Mouse (Mus musculus): Measurements from ENCODE around the gene Tent4b. TPM values are rescaled to one million over a fixed set of nuclear protein-coding genes. Genes with fewer than 3 reads are reported as not detected.
A peak's percentile ranks its signal among the peaks of the same experiment; 100 is the strongest.

Tent4b gene
- polyA plus RNA-seq, 1 experiment from 2014 or later, result 11.9 TPM

DNA sequence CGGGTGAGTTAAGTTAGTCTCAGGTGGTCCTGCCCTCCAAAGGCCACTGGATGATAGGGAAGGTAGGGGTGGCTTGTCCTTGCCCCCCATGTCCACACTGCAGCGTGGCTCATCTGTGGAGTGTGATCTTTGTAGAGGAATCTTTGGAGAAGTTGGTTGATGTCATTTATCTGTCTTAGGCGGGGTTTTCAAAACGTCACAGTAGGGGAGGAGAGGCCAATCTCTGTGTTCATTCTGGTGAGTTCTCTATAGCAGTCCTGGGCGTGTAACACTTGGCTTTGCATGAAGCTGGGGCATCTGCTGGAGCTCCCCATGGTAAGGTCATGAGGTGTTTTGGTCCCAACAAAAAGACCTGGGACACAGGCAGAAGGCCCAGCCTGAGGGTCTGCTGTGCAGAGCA is 75.1 kb downstream of the Tent4b start:
- H3K4me1 ChIP-seq (ENCODE audit: control insufficient read depth, insufficient read depth, low read length), result peaks cover 7% of the 10 kb centered on the region; the same call in 1 of the 2 replicates
- H3K27me3 ChIP-seq (ENCODE audit: control insufficient read depth, insufficient read depth, low read length), result peaks cover 13% of the 10 kb centered on the region; the same call in 1 of the 2 replicates
- no peak overlapping the region for H3K4me2 ChIP-seq (ENCODE audit: low read depth, severe bottlenecking)
- no peaks in the 10 kb centered on the region for H3K36me3 ChIP-seq (ENCODE audit: control insufficient read depth, insufficient read depth, low read length)
- H3K9me3 ChIP-seq (ENCODE audit: control insufficient read depth, low read length), result no peaks in the 10 kb centered on the region
- ATAC-seq (ENCODE audit: insufficient number of reproducible peaks, low FRiP score, low TSS enrichment, low read depth), result no peak
- no peak overlapping the region for H3K27ac ChIP-seq (replicated peaks; ENCODE audit: low read depth, low read length)
- no peak overlapping the region for H3K4me3 ChIP-seq (ENCODE audit: low read depth, low read length)
- no peak overlapping the region for H3K9ac ChIP-seq (ENCODE audit: low read length)
- WGBS, result 91% methylated on average over 5 of the region's 5 CpGs
- DNase-seq (ENCODE audit: low spot score), result no peak

DNA sequence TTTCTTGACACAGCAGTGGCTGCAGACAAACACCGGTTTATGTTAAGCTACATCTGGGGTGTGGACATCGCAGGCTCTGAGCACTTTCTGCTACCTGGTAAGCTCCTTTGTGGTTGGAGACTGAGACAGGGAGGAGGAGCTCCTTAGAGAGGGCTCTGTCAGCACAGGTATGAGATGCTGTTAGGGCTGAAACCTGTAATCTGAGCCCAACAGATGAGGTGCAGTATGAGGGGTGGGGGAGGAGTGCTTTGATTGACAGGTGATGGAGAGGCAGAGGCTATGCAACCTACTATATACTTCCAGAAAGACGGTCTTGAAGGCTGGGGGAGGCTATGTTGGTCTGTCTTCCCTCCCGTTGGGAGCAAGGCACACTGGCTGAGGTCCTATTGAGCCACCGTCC is 80.2 kb downstream of the Tent4b start:
- Histone ChIP-seq H3K27ac (replicated peaks; ENCODE audit: low read depth, low read length) (no peak overlapping the region), H3K27me3 (ENCODE audit: control insufficient read depth, insufficient read depth, low read length) (0 out of 2 replicates have a peak, but pooled peaks cover 4% of the 10 kb centered on the region), H3K4me2 (ENCODE audit: low read depth, severe bottlenecking) (no peak overlapping the region), H3K4me3 (ENCODE audit: low read depth, low read length) (no peak overlapping the region), H3K9me3 (ENCODE audit: control insufficient read depth, low read length) (no peaks in the 10 kb centered on the region), H3K36me3 (ENCODE audit: control insufficient read depth, insufficient read depth, low read length) (no peaks in the 10 kb centered on the region), H3K9ac (ENCODE audit: low read length) (no peak overlapping the region), H3K4me1 (ENCODE audit: control insufficient read depth, insufficient read depth, low read length) (0 out of 2 replicates have a peak, but pooled peaks cover 10% of the 10 kb centered on the region)
- DNase-seq (ENCODE audit: low spot score) (no peak), ATAC-seq (ENCODE audit: insufficient number of reproducible peaks, low FRiP score, low TSS enrichment, low read depth) (no peak)
- WGBS, result 52% methylated on average over 5 of the region's 5 CpGs

DNA sequence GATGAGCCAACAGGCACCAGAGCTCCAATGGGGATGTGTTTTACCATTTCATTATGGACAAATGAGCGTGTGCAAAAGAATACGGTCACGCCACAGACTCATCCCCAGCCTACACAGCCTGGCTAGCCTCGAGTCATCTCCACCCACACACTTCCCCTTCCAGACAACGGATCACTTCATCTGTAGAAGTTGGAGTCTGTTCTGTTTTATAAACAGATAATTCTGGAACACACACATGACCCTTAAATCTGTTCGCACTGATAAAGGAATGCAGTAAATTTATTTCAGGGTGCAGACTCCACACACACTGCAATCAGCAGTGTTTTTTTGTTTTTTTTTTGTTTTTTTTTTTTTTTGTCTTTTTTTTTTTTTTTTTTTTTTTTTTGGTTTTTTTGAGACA is 80.7 kb downstream of the Tent4b start:
- ATAC-seq (ENCODE audit: insufficient number of reproducible peaks, low FRiP score, low TSS enrichment, low read depth) (no peak), DNase-seq (ENCODE audit: low spot score) (no peak)
- Histone ChIP-seq H3K4me1 (ENCODE audit: control insufficient read depth, insufficient read depth, low read length) (0 out of 2 replicates have a peak, but pooled peaks cover 10% of the 10 kb centered on the region), H3K4me2 (ENCODE audit: low read depth, severe bottlenecking) (no peak overlapping the region), H3K9ac (ENCODE audit: low read length) (no peak overlapping the region), H3K9me3 (ENCODE audit: control insufficient read depth, low read length) (no peaks in the 10 kb centered on the region), H3K36me3 (ENCODE audit: control insufficient read depth, insufficient read depth, low read length) (no peaks in the 10 kb centered on the region), H3K27me3 (ENCODE audit: control insufficient read depth, insufficient read depth, low read length) (0 out of 2 replicates have a peak, but pooled peaks cover 1% of the 10 kb centered on the region), H3K27ac (replicated peaks; ENCODE audit: low read depth, low read length) (no peak overlapping the region), H3K4me3 (ENCODE audit: low read depth, low read length) (no peak overlapping the region)
- 76% methylated on average over 6 of the region's 6 CpGs for WGBS

DNA sequence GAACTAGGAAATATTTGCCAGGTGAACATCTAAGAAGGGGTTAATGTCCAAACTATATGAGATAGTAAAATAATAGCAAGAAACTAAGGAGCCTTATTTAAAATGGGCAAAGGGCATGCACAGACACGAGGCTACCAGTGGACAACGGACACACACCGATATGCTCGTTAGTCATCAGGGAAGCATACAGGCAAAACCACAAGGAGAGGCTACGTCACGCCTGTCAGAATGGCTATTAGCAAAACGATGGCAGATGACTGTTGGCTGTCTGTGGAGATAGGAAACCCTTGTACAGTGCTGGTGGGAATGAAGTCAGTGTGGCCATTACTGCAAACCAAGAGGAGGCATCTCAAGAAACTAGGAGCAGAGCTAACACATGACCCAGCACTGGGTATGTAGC is 81.9 kb downstream of the Tent4b start:
- Histone ChIP-seq H3K36me3 (ENCODE audit: control insufficient read depth, insufficient read depth, low read length) (no peaks in the 10 kb centered on the region), H3K27me3 (ENCODE audit: control insufficient read depth, insufficient read depth, low read length) (no peaks in the 10 kb centered on the region), H3K9me3 (ENCODE audit: control insufficient read depth, low read length) (no peaks in the 10 kb centered on the region), H3K4me2 (ENCODE audit: low read depth, severe bottlenecking) (no peak overlapping the region), H3K4me3 (ENCODE audit: low read depth, low read length) (no peak overlapping the region), H3K4me1 (ENCODE audit: control insufficient read depth, insufficient read depth, low read length) (0 out of 2 replicates have a peak, but pooled peaks cover 14% of the 10 kb centered on the region), H3K27ac (replicated peaks; ENCODE audit: low read depth, low read length) (no peak overlapping the region), H3K9ac (ENCODE audit: low read length) (no peak overlapping the region)
- WGBS, result 76% methylated on average over 7 of the region's 7 CpGs
- no peak for DNase-seq (ENCODE audit: low spot score)
- ATAC-seq (ENCODE audit: insufficient number of reproducible peaks, low FRiP score, low TSS enrichment, low read depth), result no peak

DNA sequence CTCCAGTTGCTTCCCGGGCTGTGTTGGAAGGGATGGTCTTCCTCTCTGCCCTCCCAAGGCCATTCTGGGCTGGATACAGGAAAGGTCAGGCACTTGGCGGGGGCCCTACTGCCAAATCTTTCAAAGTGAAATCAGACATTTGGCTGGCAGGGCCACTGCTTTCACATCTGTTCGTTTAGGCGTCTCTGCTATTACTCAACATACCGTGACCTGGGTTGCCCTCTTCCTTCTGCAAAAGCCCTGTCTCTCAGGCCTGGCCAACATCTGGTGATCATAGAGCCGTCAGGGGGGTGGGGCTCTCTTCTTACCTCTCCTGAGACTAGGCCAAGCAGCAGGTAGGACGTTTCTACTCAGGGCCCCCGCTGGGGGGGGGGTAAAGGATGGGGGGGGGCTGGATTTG is 83.7 kb downstream of the Tent4b start:
- DNase-seq (ENCODE audit: low spot score) (peak; percentile 75), ATAC-seq (ENCODE audit: insufficient number of reproducible peaks, low FRiP score, low TSS enrichment, low read depth) (no peak)
- H3K36me3 ChIP-seq (ENCODE audit: control insufficient read depth, insufficient read depth, low read length), result no peaks in the 10 kb centered on the region
- no peaks in the 10 kb centered on the region for H3K27me3 ChIP-seq (ENCODE audit: control insufficient read depth, insufficient read depth, low read length)
- no peak overlapping the region for H3K9ac ChIP-seq (ENCODE audit: low read length)
- 10% methylated on average over 8 of the region's 8 CpGs for WGBS
- 0 out of 2 replicates have a peak, but pooled peaks cover 14% of the 10 kb centered on the region for H3K4me1 ChIP-seq (ENCODE audit: control insufficient read depth, insufficient read depth, low read length)
- H3K9me3 ChIP-seq (ENCODE audit: control insufficient read depth, low read length), result no peaks in the 10 kb centered on the region
- H3K27ac ChIP-seq (replicated peaks; ENCODE audit: low read depth, low read length), result no peak overlapping the region
- H3K4me3 ChIP-seq (ENCODE audit: low read depth, low read length), result no peak overlapping the region
- H3K4me2 ChIP-seq (ENCODE audit: low read depth, severe bottlenecking), result no peak overlapping the region

DNA sequence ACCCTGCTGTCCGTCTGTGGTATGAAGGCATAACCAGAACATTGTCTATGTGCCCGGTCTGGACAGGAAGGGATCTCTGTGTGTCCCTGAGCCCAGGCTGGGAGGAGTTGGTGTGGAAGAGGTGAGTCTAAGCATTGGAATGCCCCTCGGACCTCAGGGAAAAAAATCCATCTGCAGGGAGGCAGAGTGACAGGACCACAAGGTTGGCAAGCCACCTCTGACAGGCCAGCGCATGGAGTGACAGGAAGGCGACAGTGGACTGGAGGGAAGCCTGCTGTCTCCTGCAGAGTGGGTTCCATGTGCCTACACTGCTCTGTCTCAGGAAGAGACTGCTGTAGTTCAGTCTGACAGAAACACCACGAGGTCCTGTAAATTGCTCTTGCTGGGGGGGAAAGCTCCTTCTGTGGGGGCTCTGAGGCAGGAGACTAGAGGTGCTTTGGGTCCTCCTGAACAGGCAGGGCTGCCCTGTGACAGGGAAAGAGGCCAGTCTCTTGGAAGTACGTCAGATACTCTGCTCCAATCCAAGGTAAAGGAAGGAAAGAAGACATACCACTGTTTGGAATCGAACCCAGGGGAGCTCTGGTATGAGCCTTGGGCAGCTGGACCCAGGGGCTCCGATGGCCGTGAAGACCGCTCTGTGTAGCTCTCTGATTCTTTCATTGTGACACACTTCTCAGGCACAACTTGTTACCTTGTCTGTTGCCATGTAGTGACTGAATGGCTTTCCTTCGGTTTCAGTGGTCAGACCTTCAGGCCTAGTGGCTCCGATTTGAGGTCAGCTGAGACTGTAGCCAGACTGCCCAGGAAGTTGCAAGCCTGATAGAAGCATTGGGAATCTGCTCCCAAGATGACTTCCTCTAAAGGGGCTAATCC is 84.5 kb downstream of the Tent4b start:
- no peak for ATAC-seq (ENCODE audit: insufficient number of reproducible peaks, low FRiP score, low TSS enrichment, low read depth)
- Histone ChIP-seq H3K27me3 (ENCODE audit: control insufficient read depth, insufficient read depth, low read length) (no peaks in the 10 kb centered on the region), H3K27ac (replicated peaks; ENCODE audit: low read depth, low read length) (no peak overlapping the region), H3K4me1 (ENCODE audit: control insufficient read depth, insufficient read depth, low read length) (peaks cover 15% of the 10 kb centered on the region; the same call in 1 of the 2 replicates), H3K36me3 (ENCODE audit: control insufficient read depth, insufficient read depth, low read length) (no peaks in the 10 kb centered on the region), H3K9ac (ENCODE audit: low read length) (no peak overlapping the region), H3K4me2 (ENCODE audit: low read depth, severe bottlenecking) (no peak overlapping the region), H3K9me3 (ENCODE audit: control insufficient read depth, low read length) (no peaks in the 10 kb centered on the region), H3K4me3 (ENCODE audit: low read depth, low read length) (no peak overlapping the region)
- 71% methylated on average over 13 of the region's 13 CpGs for WGBS
- no peak for DNase-seq (ENCODE audit: low spot score)

DNA sequence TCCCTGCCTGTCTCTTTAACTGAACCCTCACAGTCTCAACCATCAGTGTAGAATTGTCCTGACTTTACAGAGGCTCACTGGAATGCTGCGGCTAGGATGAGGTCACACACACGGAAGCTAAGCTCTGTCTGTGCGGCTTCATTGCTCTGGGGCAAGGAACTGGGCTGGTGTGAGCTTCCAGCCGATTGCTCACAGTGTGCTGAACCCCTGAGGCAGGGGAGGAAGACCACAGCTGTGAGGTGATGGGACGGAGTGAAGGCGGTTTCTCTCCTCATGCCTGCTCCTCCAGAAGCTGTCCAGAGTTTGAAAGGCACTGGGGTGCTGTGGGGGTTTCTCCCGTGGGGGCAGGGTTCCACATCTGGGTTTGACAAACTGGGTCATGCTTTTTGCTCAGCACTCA is 85.7 kb downstream of the Tent4b start:
- DNase-seq (ENCODE audit: low spot score), result no peak
- 50% methylated on average over 7 of the region's 7 CpGs for WGBS
- H3K9ac ChIP-seq (ENCODE audit: low read length), result no peak overlapping the region
- H3K4me3 ChIP-seq (ENCODE audit: low read depth, low read length), result no peak overlapping the region
- no peaks in the 10 kb centered on the region for H3K9me3 ChIP-seq (ENCODE audit: control insufficient read depth, low read length)
- H3K36me3 ChIP-seq (ENCODE audit: control insufficient read depth, insufficient read depth, low read length), result no peaks in the 10 kb centered on the region
- H3K4me2 ChIP-seq (ENCODE audit: low read depth, severe bottlenecking), result no peak overlapping the region
- no peak overlapping the region for H3K27ac ChIP-seq (replicated peaks; ENCODE audit: low read depth, low read length)
- H3K4me1 ChIP-seq (ENCODE audit: control insufficient read depth, insufficient read depth, low read length), result peaks cover 22% of the 10 kb centered on the region
- H3K27me3 ChIP-seq (ENCODE audit: control insufficient read depth, insufficient read depth, low read length), result no peaks in the 10 kb centered on the region
- ATAC-seq (ENCODE audit: insufficient number of reproducible peaks, low FRiP score, low TSS enrichment, low read depth), result no peak

DNA sequence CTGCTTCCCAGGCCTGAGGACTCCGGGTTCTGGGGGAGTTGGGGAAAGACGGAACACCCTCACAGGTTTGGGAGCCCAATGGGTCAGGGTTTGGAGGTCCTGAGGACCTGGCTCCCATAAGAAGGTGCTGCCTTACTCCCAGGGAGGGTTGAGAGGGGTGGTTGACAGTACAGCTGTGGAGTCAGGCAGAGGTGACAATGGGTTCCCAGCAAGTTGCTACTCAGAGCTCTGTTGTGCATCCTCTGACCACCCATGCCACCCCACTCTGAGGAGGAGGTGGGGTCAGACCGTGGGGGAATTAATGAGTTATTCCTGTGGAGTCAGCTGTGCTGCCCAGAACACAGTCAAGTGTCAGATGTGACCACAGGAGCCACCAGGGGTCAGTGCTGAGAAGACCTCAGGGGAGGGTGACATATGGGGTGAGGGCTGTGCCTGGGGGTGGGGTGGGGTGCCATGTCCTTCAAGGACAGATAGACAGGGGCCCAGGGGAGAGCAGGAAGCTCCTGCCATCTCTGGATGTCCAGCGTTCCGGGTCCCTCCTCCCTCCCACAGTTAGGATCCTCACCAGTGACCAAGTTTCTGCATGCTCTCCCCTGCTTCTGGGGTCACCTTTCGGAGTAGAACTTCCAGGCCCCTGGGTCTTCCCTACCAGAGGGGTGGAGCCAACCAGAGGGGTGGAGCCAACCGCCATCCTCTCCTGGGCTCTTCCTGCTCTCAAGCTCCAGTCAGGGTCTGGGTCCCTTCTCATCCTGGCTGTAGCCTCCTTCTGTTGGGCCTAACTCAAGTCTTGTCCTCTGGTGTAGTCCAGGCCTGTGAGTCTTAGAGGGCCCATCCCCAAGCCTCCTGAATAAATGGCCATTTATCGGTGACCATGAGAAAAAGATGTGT is 86.7 kb downstream of the Tent4b start:
- Histone ChIP-seq H3K27ac (replicated peaks; ENCODE audit: low read depth, low read length) (no peak overlapping the region), H3K4me2 (ENCODE audit: low read depth, severe bottlenecking) (no peak overlapping the region)

More for the DNA sequence above, 86.7 kb downstream of the Tent4b start:
- ATAC-seq (ENCODE audit: insufficient number of reproducible peaks, low FRiP score, low TSS enrichment, low read depth) (no peak), DNase-seq (ENCODE audit: low spot score) (no peak)
- Histone ChIP-seq H3K9me3 (ENCODE audit: control insufficient read depth, low read length) (no peaks in the 10 kb centered on the region), H3K4me3 (ENCODE audit: low read depth, low read length) (no peak overlapping the region), H3K27me3 (ENCODE audit: control insufficient read depth, insufficient read depth, low read length) (no peaks in the 10 kb centered on the region), H3K9ac (ENCODE audit: low read length) (no peak overlapping the region), H3K4me1 (ENCODE audit: control insufficient read depth, insufficient read depth, low read length) (peaks cover 22% of the 10 kb centered on the region), H3K36me3 (ENCODE audit: control insufficient read depth, insufficient read depth, low read length) (no peaks in the 10 kb centered on the region)
- WGBS, result 80% methylated on average over 8 of the region's 8 CpGs
